Mouse (Mus musculus) adrenal gland, postnatal 14 days (tissue): ENCODE data around the gene Mtx3. TPM values are rescaled to one million over a fixed set of nuclear protein-coding genes. Genes with fewer than 3 reads are reported as not detected.
"Not testable (repeated sequence)": the region's sequence is repeated elsewhere in the genome, so short reads cannot be mapped to it uniquely, and the experiment has no call there.

ENCODE experiments used
- DNase-seq: peaks from one replicate; pipeline ENCODE4 v3.0.0; 2021; ENCODE audit warnings: mixed read lengths
- long read RNA-seq, 2 experiments: library from polyadenylated mRNA; stranded (forward); transcript quantifications; one replicate each; pipeline ENCODE4 v2.0.0; 2021
- total RNA-seq: library from RNA; stranded (reverse); gene quantifications from 2 replicates; pipeline ENCODE4 v1.2.3, GENCODE M21; 2021

The Mtx3 gene
- 19.4 and 19.9 TPM in 2 replicates for total RNA-seq
- long read RNA-seq, experiment 1, result 0 reads
- long read RNA-seq, experiment 2, partial matches to known transcripts, result 0 of 2 reads
- long read RNA-seq, experiment 2, other reads (novel, unspliced or antisense), result 2 of 2 reads

- peak; percentile 94 for DNase-seq
Observed at GRCm38 (mm10) chr13:92844586-92845221, at the start of gene Mtx3. Gene Mtx3 (plus strand): TSS chr13:92844760.

GRCm38 (mm10) chr13:92798830-92799229 is 45.7 kb upstream of the Mtx3 start:
- DNase-seq, result no peak

- no peak for DNase-seq
Observed at GRCm38 (mm10) chr13:92799306-92799925, 45.1 kb upstream of the Mtx3 start.

- DNase-seq, result no peak
Observed at GRCm38 (mm10) chr13:92806785-92807184, 37.8 kb upstream of the Mtx3 start.

- no peak for DNase-seq
Observed at GRCm38 (mm10) chr13:92807849-92808248, 36.7 kb upstream of the Mtx3 start.

GRCm38 (mm10) chr13:92810592-92810991 is 34.0 kb upstream of the Mtx3 start:
- DNase-seq, result not testable (repeated sequence)

- DNase-seq, result no peak
Observed at GRCm38 (mm10) chr13:92816329-92816728, 28.2 kb upstream of the Mtx3 start.

GRCm38 (mm10) chr13:92817357-92817756 is 27.2 kb upstream of the Mtx3 start:
- no peak for DNase-seq

GRCm38 (mm10) chr13:92828820-92829219 is 15.7 kb upstream of the Mtx3 start:
- DNase-seq, result no peak

GRCm38 (mm10) chr13:92833162-92833561 is 11.4 kb upstream of the Mtx3 start:
- DNase-seq, result no peak

GRCm38 (mm10) chr13:92846438-92846837 is 1.9 kb downstream of the Mtx3 start:
- DNase-seq, result no peak

- no peak for DNase-seq
Observed at GRCm38 (mm10) chr13:92847336-92847735, 2.8 kb downstream of the Mtx3 start.

- DNase-seq, result no peak
Observed at GRCm38 (mm10) chr13:92848002-92848401, 3.4 kb downstream of the Mtx3 start.

- DNase-seq, result peak; percentile 33
Observed at GRCm38 (mm10) chr13:92855901-92856300, 11.3 kb downstream of the Mtx3 start.

- no peak for DNase-seq
Observed at GRCm38 (mm10) chr13:92858808-92859207, 14.2 kb downstream of the Mtx3 start.

GRCm38 (mm10) chr13:92859959-92860358 is 15.4 kb downstream of the Mtx3 start:
- no peak for DNase-seq

- no peak for DNase-seq
Observed at GRCm38 (mm10) chr13:92865358-92865757, 20.8 kb downstream of the Mtx3 start.

GRCm38 (mm10) chr13:92866680-92867079 is 22.1 kb downstream of the Mtx3 start:
- DNase-seq, result no peak

GRCm38 (mm10) chr13:92879514-92879913 is 35.0 kb downstream of the Mtx3 start:
- DNase-seq, result no peak

GRCm38 (mm10) chr13:92879933-92880332 is 35.4 kb downstream of the Mtx3 start:
- DNase-seq, result no peak

- DNase-seq, result peak; percentile 24
Observed at GRCm38 (mm10) chr13:92880589-92880988, 36.0 kb downstream of the Mtx3 start.

GRCm38 (mm10) chr13:92882271-92882985 is 37.9 kb downstream of the Mtx3 start:
- peak; percentile 44 for DNase-seq
